Mouse (Mus musculus): ENCODE measurements around the gene Map3k7cl. TPM values are rescaled to one million over a fixed set of nuclear protein-coding genes. Genes with fewer than 3 reads are reported as not detected.

The Map3k7cl gene
- polyA plus RNA-seq, 1 experiment from 2014 or later: 0.60 TPM

Other genes with a start within 250 kb of the Map3k7cl start
- gene N6amt1, start 199.1 kb upstream of the Map3k7cl start, polyA plus RNA-seq (2015; fragmentation: Nextera tagmentation; extraction: Ambion mirVana): 24.7 and 25.6 TPM in 2 replicates
- gene Ltn1, start 120.7 kb upstream of the Map3k7cl start, polyA plus RNA-seq (2015; fragmentation: Nextera tagmentation; extraction: Ambion mirVana): 25.0 and 26.2 TPM in 2 replicates
- gene Rwdd2b, start 112.8 kb upstream of the Map3k7cl start, polyA plus RNA-seq (2015; fragmentation: Nextera tagmentation; extraction: Ambion mirVana): 9.7 and 9.8 TPM in 2 replicates
- 48.0 and 59.1 TPM in 2 replicates for gene Usp16, start 98.6 kb upstream of the Map3k7cl start, polyA plus RNA-seq (2015; fragmentation: Nextera tagmentation; extraction: Ambion mirVana)
- 381 and 395 TPM in 2 replicates for gene Cct8, start 57.5 kb upstream of the Map3k7cl start, polyA plus RNA-seq (2015; fragmentation: Nextera tagmentation; extraction: Ambion mirVana)
- gene Bach1, start 145.6 kb downstream of the Map3k7cl start, polyA plus RNA-seq (2015; fragmentation: Nextera tagmentation; extraction: Ambion mirVana): 15.5 and 15.6 TPM in 2 replicates